Mouse (Mus musculus) natural killer cell, adult 2 months (primary cell): ENCODE measurements around the gene Rxrb.

Experiments
- DNase-seq, 2 experiments: peaks; one replicate each; pipeline ENCODE4 v3.0.0; 2022; ENCODE audit warnings: low spot score in 2 of 2

Gene Rxrb

GRCm38 (mm10) chr17:34047404-34048050 lies 15.9 kb downstream of the Rxrb start:
- peak; percentile 51 to 55 for DNase-seq

GRCm38 (mm10) chr17:34057224-34057623 lies 25.6 kb downstream of the Rxrb start:
- DNase-seq: no peak

- peak in 1 of 2 experiments; percentile 54 for DNase-seq
Observed at GRCm38 (mm10) chr17:34068864-34069263, 37.3 kb downstream of the Rxrb start.

GRCm38 (mm10) chr17:34072091-34072490 lies 40.5 kb downstream of the Rxrb start:
- DNase-seq: peak; percentile 52 to 55

GRCm38 (mm10) chr17:34075271-34075670 lies 43.7 kb downstream of the Rxrb start:
- DNase-seq: peak; percentile 70 to 81

- peak; percentile 55 to 78 for DNase-seq
Observed at GRCm38 (mm10) chr17:34077549-34077948, 45.9 kb downstream of the Rxrb start.

- DNase-seq: no peak
Observed at GRCm38 (mm10) chr17:34078148-34078547, 46.5 kb downstream of the Rxrb start.

GRCm38 (mm10) chr17:34079002-34079401 lies 47.4 kb downstream of the Rxrb start:
- DNase-seq: no peak

GRCm38 (mm10) chr17:34079621-34080020 lies 48.0 kb downstream of the Rxrb start:
- DNase-seq: peak in 1 of 2 experiments; percentile 52

- DNase-seq: no peak
Observed at GRCm38 (mm10) chr17:34083104-34083503, 51.5 kb downstream of the Rxrb start.

- DNase-seq: no peak
Observed at GRCm38 (mm10) chr17:34087386-34087785, 55.8 kb downstream of the Rxrb start.
